Mouse (Mus musculus) mouse trophoblast stem cell (cell line): Measurements from ENCODE around the gene Tex14.
"Not testable (repeated sequence)": the region's sequence is repeated elsewhere in the genome, so short reads cannot be mapped to it uniquely, and the experiment has no call there.

Experiments used
- in situ Hi-C, 2 experiments: fragments of 300-500 bp; cut with MseI, MboI; formaldehyde crosslinking; loops; 2 replicates in 1 of 2; 3 replicates in 1 of 2; pipeline ENCODE4 v1.15.1; 2025

The Tex14 gene

DNA sequence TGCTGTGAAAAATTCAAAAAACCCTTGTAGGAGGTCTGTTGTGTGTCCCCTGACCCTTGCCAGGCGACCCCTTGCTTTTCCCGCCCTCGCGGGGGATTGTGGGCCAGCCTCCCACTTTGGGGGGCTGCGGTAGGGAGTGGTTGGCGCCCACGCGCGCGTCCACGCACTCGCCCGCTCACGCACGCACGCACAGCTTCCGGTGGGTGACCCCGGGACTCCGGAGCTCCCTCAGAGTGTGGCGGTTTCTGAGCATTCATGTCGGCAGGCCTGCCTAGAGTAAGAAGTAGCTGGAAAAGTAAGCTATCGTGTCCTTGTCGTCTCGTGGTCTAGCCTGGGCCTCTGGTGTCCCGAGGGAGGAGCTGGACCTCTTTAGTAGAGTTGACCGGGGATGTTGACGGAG lies at the start of gene Tex14, which contains the start of gene Rad51c:
Tex14 (plus strand) TSS at position 190 of the 400 bp plus-strand sequence.
Rad51c (minus strand) TSS at position 79 of the 400 bp plus-strand sequence.
- in situ Hi-C loops: no loop called here

GRCm38 (mm10) chr11:87357317-87358300 lies 47.3 kb upstream of the Tex14 start:
- in situ Hi-C loops: no loop called here

DNA sequence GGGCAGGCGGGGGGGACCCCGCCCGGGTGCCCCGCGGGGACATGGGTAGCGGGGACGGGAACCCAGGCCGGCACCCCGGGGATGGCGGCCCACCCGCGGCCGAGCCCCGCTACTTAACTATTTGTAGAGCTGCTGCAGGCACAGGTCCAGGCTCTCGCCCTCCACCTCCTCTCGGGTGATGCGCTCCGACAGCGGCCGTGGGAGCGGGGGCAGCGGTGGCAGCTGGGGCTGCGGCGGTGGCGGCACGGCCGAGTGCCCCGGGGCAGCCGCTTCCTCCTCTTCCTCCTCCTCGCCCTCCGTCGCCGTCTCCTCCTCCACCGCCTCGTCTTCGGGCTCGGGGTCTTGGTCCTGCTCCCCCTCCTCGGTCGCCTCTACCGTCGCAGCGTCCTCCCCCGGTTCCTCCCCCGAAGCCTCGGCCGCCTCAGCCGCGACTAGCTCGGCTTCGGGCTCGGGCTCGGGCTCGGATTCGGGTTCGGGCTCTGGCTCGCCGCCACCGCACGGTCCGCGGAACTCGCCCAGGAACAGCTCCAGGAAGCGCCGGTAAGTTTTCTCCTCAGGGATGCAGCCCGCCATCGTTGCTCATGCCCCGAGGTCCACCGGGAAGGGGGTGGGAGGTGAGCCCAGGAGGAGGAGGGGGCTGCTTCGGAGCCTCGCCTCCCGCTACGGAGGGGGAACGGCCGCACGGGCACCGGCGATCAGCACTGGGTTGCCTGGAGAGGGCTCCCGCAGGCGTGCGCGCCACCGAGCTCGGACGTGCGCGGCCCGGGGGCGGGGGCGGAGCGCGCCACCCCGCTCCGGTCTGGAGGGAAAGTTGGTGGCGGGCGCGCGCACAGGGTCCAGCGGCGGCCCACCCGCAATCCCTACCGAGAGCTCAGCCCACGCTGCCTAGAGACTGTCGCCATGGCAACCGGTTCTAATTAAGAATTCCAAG lies 46.3 kb upstream of the Tex14 start, which contains the start of gene Ppm1e:
Ppm1e (minus strand) TSS at position 693 of the 931 bp plus-strand sequence.
- in situ Hi-C loops: no loop called here

GRCm38 (mm10) chr11:87359262-87359612 lies 45.6 kb upstream of the Tex14 start:
- in situ Hi-C loops: no loop called here

DNA sequence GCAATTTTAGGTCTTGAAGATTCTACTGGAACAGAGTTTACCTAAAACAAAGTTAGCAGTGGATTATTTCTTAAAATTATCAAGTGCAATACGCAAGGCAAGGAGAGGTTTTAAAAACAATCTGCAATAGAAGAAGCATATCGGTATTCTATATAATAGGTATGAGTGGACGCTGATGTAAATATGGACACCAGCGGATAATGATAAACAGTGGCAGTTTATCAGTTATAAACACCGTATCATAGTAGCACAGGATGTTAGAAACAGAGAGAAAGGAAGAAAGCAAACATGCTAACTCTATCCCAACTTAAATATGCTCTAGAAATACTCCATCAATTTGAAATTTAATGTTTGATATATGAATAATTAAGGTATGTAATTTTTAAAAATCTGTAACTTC lies 39.7 kb upstream of the Tex14 start:
- in situ Hi-C loops: no loop called here

GRCm38 (mm10) chr11:87367061-87367460 lies 37.8 kb upstream of the Tex14 start:
- in situ Hi-C loops: no loop called here

DNA sequence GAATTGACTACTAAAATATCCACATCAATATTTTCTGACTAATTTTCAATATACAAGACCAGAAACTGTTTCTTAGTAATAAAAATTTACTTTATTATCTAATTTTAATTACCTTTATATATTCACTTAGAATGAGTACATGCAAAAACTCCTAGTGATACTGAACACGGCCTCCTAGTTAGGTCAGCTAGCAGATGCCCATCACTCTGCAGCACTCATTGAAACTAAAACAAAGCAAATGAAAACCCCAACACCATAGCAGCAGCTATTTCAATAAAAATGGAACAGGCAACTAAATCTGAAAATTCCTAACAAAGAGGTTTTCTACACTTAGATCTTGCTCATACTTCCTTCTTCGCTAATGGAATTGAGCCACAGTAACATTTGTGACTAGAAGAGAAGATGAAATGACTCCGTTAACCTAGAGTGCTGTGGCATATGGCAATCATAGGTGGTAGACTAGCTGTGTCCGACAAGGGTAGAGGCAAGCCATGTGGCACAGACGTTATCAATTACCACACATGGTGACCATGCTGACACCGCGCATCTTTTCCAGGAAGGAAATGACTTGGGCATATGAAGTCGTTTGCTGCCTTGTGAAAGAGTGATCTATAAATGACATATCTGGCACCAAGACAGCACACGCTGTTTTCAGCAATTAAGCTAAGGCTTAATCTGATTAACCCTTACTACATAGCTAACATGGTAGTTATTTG lies 36.8 kb upstream of the Tex14 start:
- in situ Hi-C loops: no loop called here

- in situ Hi-C loops: no loop called here
Measured at GRCm38 (mm10) chr11:87384551-87384950, 20.3 kb upstream of the Tex14 start.

GRCm38 (mm10) chr11:87385676-87386075 lies 19.2 kb upstream of the Tex14 start:
- in situ Hi-C loops: no loop called here

- in situ Hi-C loops: loop anchor here in 1 of 2 experiments (10.0 kb wide), 1 partner anchor 179 kb away; no protein-coding TSS in a partner anchor
Measured at GRCm38 (mm10) chr11:87393855-87394254, 11.0 kb upstream of the Tex14 start.

DNA sequence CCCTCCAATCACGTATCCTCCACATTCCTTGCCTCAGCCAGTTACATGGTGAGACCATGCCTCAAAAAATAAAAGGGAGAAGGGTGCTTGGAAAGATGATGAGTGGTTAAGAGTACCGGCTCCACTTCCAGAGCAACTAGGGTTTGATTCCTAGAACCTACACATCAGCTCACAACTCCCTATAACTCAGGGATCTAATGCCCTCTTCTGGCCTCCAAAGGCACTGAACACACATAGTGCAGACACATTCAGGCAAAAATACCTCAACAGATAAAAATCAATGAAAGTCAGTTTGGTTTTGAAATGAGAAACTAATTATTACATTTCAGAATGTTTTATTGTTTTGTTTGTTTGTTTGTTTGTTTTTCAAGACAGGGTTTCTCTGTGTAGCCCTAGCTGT lies 6.5 kb upstream of the Tex14 start:
- in situ Hi-C loops: loop anchor here in 1 of 2 experiments (10.0 kb wide), 1 partner anchor 184 kb away; no protein-coding TSS in a partner anchor

DNA sequence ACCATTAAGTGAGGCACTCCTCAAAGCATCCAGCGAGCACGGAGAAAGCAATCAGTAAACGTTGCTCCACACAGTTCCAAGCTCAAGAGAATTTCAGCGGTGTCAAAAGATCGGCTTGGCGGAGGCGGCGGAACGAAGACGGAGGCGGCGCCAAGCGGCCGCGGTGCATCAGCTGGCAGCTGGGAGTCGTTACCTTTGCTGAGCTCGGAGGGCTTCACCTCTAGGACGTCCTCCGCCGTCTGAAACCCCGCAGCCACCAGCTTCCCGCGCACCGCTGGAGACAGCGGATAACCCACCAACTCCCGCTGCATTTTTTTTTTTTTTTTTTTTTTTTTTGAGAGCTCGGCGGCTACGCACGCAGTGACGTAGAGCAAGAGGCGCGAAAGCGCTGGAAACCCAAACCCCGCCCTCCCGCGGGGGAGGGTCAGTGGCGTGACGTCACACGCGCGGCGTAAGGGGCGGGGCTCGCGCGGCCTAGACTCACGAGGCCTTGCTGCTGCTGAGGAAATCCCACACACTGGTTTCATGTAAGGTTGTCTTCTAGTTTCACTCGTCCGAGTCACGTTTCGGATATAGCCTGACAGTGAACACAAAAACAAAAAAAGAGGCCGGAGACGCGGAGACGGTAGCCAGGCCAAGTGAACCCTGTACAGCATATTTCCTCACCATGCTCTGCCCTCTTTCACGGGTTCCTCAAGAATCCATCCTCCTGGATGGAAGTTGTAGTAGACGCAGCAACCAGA lies 583 bp upstream of the Tex14 start:
- in situ Hi-C loops: no loop called here

DNA sequence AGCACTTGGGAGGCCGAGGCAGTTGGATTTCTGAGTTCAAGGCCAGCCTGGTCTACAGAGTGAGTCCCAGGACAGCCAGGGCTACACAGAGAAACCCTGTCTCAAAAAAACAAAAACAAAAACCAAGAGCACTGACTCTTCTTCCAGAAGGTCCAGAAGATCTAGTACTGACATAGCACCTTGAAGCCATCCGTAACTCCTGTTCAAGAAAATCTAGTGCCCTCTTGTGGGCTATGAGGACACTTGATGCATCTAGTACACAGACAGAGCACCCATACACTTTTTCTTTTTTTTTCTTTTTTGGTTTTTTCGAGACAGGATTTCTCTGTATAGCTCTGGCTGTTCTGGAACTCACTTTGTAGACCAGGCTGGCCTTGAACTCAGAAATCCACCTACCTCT lies 8.5 kb downstream of the Tex14 start:
- in situ Hi-C loops: not testable (repeated sequence)

DNA sequence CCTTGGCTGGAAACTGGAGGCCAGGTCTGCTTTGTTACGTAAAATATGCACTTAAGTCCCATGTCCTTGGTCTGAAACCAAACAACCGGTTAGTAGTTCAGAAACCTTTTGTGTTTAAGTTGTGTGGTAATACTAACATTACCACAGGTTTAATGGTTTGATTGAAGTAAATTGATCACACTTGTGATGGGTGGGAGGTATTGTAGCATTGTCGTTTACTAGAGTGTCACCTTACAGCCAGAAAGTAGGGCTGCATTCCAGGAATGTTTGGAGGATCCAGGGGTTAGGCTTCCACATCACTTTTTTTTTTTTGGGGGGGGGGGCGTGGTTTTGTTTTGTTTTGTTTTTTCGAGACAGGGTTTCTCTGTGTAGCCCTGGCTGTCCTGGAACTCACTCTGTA lies 11.3 kb downstream of the Tex14 start:
- in situ Hi-C loops: no loop called here

- in situ Hi-C loops: no loop called here
Measured at GRCm38 (mm10) chr11:87420861-87421260, 16.0 kb downstream of the Tex14 start.

GRCm38 (mm10) chr11:87421760-87422201 lies 16.9 kb downstream of the Tex14 start:
- in situ Hi-C loops: no loop called here

DNA sequence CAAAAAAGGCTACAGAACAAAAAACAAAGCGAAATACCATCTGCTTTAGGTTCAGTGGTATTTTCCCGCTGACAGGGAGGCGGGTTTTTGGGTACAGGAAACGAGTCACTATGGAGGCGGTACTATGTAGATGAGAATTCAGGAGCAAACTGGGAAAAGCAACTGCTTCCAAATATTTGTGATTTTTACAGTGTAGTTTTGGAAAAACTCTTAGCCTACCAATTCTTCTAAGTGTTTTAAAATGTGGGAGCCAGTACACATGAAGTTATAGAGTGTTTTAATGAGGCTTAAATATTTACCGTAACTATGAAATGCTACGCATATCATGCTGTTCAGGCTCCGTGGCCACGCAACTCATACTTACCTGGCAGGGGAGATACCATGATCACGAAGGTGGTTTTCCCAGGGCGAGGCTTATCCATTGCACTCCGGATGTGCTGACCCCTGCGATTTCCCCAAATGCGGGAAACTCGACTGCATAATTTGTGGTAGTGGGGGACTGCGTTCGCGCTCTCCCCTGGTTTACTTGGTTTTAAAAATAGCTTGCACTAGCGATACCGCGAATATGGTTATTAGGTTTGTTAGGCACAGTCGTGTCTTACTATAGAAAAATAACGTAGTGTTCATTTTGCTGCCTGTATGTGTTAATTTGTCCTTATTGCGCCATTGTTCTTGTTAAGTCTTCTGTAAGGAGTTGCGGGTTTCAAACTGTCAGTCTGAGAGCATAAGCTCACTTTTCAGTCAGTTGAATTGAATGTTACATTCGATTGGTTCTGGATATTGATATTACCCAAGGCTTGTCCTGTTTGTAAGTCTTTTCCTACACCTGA lies 17.9 kb downstream of the Tex14 start:
- in situ Hi-C loops: no loop called here

- in situ Hi-C loops: no loop called here
Measured at GRCm38 (mm10) chr11:87423551-87424325, 18.9 kb downstream of the Tex14 start.

DNA sequence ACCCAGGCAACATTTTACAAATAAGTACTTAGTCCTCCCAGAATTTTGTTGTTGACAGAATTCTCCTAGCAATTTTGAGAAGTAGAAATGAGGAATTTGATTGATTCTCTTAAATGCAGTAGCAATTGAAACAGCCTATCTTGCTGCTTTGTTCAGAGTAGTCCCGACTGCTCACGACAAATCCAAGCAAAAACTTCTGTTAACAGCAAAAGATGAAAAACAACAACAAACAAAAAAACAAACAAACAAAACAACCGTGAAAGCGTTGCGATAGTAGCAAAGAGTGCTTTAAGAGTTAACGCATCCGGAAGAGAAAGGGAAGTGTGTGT lies 21.2 kb downstream of the Tex14 start:
- in situ Hi-C loops: no loop called here
